Mouse (Mus musculus) cerebellum, postnatal 14 days (tissue): ENCODE results near the gene Gm42417.

ENCODE experiments used
- DNase-seq, 2 experiments: peaks; one replicate each; pipeline ENCODE4 v3.0.0; 2021; ENCODE audit warnings: mixed read lengths in 2 of 2

Gm42417 gene

GRCm38 (mm10) chr1:36563632-36564031, 24.4 kb upstream of the Gm42417 start:
- no peak for DNase-seq

- DNase-seq = no peak
Measured at GRCm38 (mm10) chr1:36563197-36563596, 24.0 kb upstream of the Gm42417 start.

- DNase-seq = no peak
Measured at GRCm38 (mm10) chr1:36562388-36562787, 23.2 kb upstream of the Gm42417 start.

- no peak for DNase-seq
Measured at GRCm38 (mm10) chr1:36560903-36561302, 21.7 kb upstream of the Gm42417 start.

DNA sequence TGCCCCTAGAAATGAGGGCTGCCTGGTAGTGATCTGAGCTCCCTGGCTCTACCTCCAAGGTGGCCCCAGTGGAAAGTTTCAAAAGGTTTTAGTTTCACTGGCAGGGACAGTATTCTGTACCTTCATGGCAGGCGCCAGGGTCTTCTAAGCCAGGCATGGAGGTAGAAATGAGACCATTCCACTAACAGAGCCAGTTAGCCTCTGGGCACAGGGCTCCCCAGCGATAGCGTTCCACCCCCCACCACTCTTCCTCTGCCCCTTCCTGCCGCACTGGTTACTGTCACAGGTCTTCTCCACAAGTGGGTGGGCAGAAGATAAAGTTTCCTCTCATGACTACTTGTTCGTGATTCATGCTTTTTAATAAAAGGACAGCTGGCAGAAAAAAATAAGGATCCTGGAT, 20.7 kb upstream of the Gm42417 start:
- no peak for DNase-seq

DNA sequence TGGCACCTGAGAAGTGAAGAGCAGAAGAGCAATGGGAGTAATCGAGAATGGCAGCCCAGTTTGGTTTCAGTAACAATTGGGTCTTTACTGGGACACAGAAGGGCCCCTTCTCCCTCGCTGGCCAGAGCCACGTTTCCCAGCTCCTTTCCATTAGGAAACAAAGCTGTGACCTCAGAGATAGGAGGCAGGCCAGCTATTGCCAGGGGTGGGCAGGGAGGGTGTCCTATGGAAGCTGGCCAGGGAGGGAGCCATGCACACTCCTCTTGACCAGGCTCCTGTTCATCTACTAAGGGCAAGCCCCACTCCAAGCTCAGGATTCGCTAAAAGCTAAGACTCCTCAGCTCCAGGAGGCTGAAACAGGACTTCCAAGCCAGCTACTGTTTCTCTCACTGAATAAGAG, 20.0 kb upstream of the Gm42417 start:
- peak in 1 of 2 experiments; percentile 42 for DNase-seq

- DNase-seq = peak; percentile 72 to 85
Measured at GRCm38 (mm10) chr1:36558031-36558993, 19.1 kb upstream of the Gm42417 start, which contains the start of gene Sema4c. Gene Sema4c, minus strand, starts transcription at chr1:36558349.

- DNase-seq = peak; percentile 87 to 88
Measured at GRCm38 (mm10) chr1:36557457-36558011, 18.3 kb upstream of the Gm42417 start.

GRCm38 (mm10) chr1:36556553-36557456, 17.6 kb upstream of the Gm42417 start:
- peak; percentile 98 to 99 for DNase-seq

GRCm38 (mm10) chr1:36555798-36556395, 16.7 kb upstream of the Gm42417 start:
- DNase-seq = peak; percentile 77 to 78

DNA sequence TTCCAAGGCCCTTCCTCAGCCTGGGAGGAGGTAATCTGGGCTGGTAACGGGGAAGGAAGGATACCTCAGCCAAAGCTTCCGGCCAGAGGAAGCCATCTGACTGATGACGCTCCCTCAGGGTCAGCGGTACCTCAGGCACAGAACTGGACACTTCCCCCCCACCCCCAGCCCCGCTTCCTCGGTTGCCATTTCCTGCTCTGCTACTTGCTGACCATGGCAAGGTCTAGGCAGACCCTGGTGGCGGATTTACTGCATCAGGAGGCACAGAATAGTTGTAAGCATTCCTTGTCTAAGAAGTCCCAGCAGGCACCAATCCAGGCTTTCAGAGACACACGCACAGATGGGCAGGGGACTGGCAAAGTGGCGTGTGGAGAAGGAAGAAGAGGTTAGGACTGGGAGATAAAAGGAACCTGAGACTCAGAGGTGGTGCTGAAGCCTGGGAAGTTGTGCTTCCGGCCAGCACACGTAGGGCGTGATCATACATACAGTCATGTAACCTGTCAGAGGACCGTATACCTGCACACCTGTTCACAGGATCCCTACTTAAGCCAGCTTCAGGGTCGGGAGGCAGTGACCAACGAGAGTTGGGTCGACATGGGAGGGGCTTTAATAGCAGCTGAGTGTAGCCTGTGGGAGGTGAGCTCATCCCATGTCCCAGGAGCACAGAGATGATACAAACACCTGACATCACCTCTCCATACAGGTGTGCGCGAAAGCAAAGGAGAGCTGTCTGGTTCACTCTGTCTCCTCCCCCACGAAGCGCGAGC, 15.6 kb upstream of the Gm42417 start:
- DNase-seq = peak; percentile 58 to 60

GRCm38 (mm10) chr1:36552506-36552905, 13.3 kb upstream of the Gm42417 start:
- DNase-seq = peak; percentile 81 to 88

- DNase-seq = peak in 1 of 2 experiments; percentile 49
Measured at GRCm38 (mm10) chr1:36551904-36552303, 12.7 kb upstream of the Gm42417 start.

DNA sequence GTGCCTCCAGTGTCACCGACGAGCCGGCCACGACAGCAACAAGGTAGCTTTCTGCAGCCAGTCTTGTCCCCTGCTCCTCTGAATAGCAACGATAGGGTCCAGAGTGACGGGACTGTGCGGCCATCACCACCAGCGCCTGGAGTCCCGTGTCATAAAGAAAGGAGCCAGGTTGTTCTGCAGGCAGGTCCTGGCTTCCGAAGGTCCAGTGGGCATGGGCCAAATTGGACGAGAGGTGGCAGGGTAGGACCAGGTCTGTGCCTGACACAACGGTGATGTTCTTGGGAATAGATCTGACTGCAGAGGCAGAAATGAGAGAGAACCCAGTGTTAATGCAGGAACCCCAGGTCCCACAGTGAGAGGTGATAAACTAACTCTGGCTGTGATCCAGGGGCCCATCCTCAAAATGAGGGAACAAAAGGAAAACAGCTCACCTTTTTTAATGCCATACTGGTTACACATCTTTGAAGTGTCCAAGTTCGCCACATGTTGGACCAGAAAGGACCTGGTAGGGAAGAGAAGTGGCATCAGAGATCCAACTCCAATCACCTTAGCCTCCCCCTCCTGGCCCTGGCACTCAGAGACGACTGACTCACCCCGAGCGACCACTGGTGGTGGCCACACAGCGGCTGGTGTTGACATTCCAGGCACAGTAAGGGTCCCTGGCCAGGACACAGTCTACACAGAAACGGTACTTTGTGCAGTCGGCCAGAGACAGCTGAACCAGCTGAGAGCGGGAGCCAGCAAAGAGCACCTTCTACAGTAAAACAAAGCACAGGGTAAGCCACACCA, 11.0 kb upstream of the Gm42417 start:
- DNase-seq = peak; percentile 68 to 71

DNA sequence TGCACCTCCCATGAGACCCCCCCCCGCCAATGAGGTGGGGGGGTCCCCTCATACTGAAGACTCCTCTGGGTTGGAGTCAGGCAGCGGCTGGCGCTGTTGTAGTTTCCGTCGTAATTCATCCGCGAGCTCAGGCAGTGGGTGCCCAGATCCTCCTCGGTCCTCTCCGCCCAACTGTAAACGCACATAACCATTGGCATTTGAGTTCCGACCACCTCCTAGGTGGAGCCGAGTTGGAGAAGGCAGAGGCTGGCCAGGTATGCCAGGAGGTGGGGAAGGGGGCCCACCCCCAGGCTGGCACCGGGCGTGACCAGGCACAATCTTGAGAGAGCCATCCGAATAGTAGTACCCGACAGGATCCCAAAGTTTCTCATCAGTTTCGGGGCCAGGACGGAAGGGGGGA, 10.3 kb upstream of the Gm42417 start:
- peak in 1 of 2 experiments; percentile 30 for DNase-seq

- DNase-seq = no peak
Measured at GRCm38 (mm10) chr1:36548771-36549170, 9.5 kb upstream of the Gm42417 start.

DNA sequence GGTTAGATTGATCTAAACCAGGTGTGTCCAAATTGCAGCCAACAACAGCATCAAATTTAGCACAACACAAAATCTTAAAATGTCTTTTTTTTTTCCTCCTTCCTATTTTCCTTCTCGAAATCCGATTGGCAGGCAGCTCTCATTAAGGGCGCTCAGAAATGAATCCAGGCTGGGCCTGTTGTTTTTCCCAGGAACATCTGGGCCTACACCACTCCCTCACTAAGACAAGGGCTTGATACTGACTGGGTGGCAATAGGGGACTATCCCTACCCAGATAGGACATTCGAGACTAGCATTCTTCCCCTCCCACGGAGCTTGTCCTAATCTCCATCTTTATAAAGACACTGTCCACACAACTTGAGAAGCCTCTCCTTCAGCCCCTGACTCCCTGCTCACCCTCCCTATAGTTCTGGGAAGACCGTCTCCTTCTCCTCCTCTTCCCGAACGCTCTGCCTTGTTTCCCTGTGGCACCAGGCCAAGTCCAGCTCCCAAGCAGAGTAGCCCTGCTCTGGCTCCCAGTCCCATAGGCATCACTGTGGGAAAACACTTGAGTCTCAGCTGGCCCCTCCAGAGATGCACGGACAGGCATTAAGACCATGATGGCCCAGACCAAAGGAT, 8.9 kb upstream of the Gm42417 start:
- DNase-seq = peak; percentile 67 to 73

DNA sequence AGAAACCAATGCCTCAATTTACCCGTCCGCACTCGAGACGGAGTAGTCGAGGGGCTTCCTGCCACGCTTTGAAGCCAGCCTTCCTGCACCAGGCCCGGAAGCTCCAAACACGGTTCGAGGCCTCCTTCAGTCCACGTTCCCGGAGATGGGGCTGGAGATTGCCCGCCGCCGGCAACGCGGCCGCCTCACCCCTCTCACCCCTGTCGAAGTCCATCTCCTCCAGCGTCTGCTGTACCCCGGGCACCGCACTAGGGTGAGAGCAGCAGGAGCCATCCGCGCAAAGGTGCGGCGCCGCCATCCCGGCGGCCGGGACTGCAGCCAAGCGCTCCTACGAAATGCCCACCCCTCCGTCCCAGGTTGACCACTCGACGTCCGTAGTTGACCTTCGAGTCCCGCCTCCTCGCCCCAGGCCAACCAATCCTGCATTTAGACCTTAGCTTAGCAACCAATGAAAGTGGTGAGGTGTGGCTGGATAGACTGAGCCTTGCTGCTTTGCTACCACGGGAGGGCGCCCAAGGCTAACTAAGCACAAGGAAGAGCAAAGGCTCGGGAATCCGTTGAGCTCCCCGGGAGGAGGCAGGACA, 7.8 kb upstream of the Gm42417 start, which contains the start of gene Ankrd39:
TSS of gene Ankrd39 (minus strand) at position 558 of the 584 bp plus-strand sequence.
- peak; percentile 98 to 99 for DNase-seq

DNA sequence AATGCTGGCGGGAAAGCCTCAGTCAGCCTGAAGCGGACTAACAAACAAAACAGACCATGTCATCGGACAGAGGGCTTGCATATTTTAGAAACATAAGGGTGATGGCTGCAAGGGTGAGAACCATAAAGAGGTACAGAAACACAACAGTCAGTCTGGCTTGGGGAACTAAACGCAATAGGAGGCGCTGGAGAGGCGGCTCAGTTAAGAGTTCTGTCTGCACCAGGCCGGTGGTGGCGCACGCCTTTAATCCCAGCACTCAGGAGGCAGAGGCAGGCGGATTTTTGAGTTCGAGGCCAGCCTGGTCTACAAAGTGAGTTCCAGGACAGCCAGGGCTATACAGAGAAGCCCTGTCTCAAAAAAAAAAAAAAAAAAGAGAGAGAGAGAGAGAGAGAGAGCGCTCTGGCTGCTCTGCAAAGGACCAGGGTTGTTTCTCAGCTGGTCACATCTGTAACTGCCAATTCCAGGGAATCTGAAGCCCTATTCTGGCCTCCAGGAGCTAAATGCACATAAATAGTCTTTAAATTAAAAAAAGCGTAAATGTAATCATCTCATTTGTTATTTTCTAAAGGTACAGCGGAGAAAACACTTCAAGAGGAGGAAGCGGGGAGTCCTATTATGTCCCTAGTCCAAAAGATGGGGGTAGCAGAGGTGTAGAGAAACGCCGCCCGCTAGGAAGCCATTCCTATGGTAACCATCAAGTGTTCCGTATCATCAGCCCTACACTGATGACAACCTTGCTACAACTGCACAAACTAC, 6.8 kb upstream of the Gm42417 start:
- peak in 1 of 2 experiments; percentile 60 for DNase-seq
